9 mouse cellular contexts compared by ENCODE assay signal in genomic region chr5:116591346-116592048, GRCm38 (mm10). TPM values are rescaled to one million over a fixed set of nuclear protein-coding genes. Genes with fewer than 3 reads are reported as not detected.
A peak's percentile ranks its signal among the peaks of the same experiment; 100 is the strongest.
DNase-seq lines count a peak whose midpoint lies in the region; ATAC-seq and TF ChIP-seq lines count a peak whose summit lies in the region.
"Had no signal": no experiment of that assay in that cellular context is flagged by ENCODE, and none has a peak within 500 bp of the region (broad histone marks: within the 10 kb centered on the region; RNA-seq: fewer than 3 reads in every experiment).

Gene Srrm4, minus strand, starts transcription at chr5:116591817.

- H3K27me3 ChIP-seq in kidney, embryonic 14.5 days (ENCODE audit: control insufficient read depth, insufficient read depth, low read length) = peaks cover 49% of the 10 kb centered on the region
- peaks cover 51% of the 10 kb centered on the region for H3K27me3 ChIP-seq in limb, embryonic 10.5 days (ENCODE audit: low read depth, poor library complexity, severe bottlenecking)
- H3K27me3 ChIP-seq in midbrain, embryonic 16.5 days (ENCODE audit: control insufficient read depth, insufficient read depth, low read depth, low read length) = no peaks in the 10 kb centered on the region

- no peak for TF ChIP-seq CTCF in gastrocnemius, adult 2 months (IDR thresholded peaks at IDR 0.05)
- no peak for TF ChIP-seq CTCF in cortical plate, adult 2 months (IDR thresholded peaks at IDR 0.05; ENCODE audit: extremely low read depth, insufficient read depth, low read length)

- peak within 1 kb of the TSS; percentile 39 for H3K4me2 ChIP-seq in kidney, embryonic 14.5 days (replicated peaks; ENCODE audit: low read depth, low read length)
- peak within 1 kb of the TSS; percentile 88 for H3K4me2 ChIP-seq in midbrain, embryonic 16.5 days (ENCODE audit: low read length)

- H3K36me3 ChIP-seq in kidney, embryonic 14.5 days (ENCODE audit: control insufficient read depth, insufficient read depth, low read length) = no peaks in the 10 kb centered on the region
- no peaks in the 10 kb centered on the region for H3K36me3 ChIP-seq in limb, embryonic 10.5 days
- H3K36me3 ChIP-seq in midbrain, embryonic 16.5 days (ENCODE audit: control insufficient read depth, insufficient read depth, low read length) = no peaks in the 10 kb centered on the region

- H3K27ac ChIP-seq in gastrocnemius, adult 2 months = no peak within 1 kb of the TSS
- H3K27ac ChIP-seq in cortical plate, adult 2 months (ENCODE audit: insufficient read depth, low read length) = peak within 1 kb of the TSS; percentile 65
- H3K27ac ChIP-seq in kidney, embryonic 14.5 days (ENCODE audit: low read depth, low read length) = no peak within 1 kb of the TSS
- no peak within 1 kb of the TSS for H3K27ac ChIP-seq in limb, embryonic 10.5 days
- peak within 1 kb of the TSS; percentile 88 for H3K27ac ChIP-seq in midbrain, embryonic 16.5 days (ENCODE audit: low read length)

- no peak within 1 kb of the TSS for H3K4me3 ChIP-seq in gastrocnemius, adult 2 months
- peak within 1 kb of the TSS; percentile 79 for H3K4me3 ChIP-seq in cortical plate, adult 2 months (ENCODE audit: insufficient read depth, low read length)
- peak within 1 kb of the TSS; percentile 25 for H3K4me3 ChIP-seq in kidney, embryonic 14.5 days (ENCODE audit: low read length)
- peak within 1 kb of the TSS; percentile 33 for H3K4me3 ChIP-seq in limb, embryonic 10.5 days
- peak within 1 kb of the TSS; percentile 58 for H3K4me3 ChIP-seq in midbrain, embryonic 16.5 days (ENCODE audit: low read depth, low read length)

- WGBS in kidney, embryonic 14.5 days = 1% methylated on average over 48 of the region's 53 CpGs
- WGBS in limb, embryonic 10.5 days = 0% methylated on average over 51 of the region's 53 CpGs
- under 1% methylated on average over 50 of the region's 53 CpGs for WGBS in midbrain, embryonic 16.5 days

- peak; percentile 34 for DNase-seq in gastrocnemius, adult 2 months
- DNase-seq in gastrocnemius, postnatal 25 days = no peak
- peak; percentile 13 for DNase-seq in heart, adult 8-10 months (ENCODE audit: low spot score)
- DNase-seq in limb, embryonic 10.5 days (ENCODE audit: low spot score) = peak; percentile 93
- peak; percentile 94 for DNase-seq in telencephalon, adult 2 months (ENCODE audit: low read depth, low spot score)

- peak; percentile 81 for ATAC-seq in kidney, embryonic 14.5 days (ENCODE audit: low FRiP score, low TSS enrichment)
- ATAC-seq in midbrain, embryonic 16.5 days = peak; percentile 92

- peak; percentile 93; the same call in 1 of the 2 replicates for TF ChIP-seq POLR2A in cortical plate, adult 2 months (IDR thresholded peaks at IDR 0.05; ENCODE audit: extremely low read depth, insufficient read depth, low read length)

- peaks cover 3% of the 10 kb centered on the region for H3K4me1 ChIP-seq in cortical plate, adult 2 months (ENCODE audit: control insufficient read depth, insufficient read depth, low read length)
- H3K4me1 ChIP-seq in kidney, embryonic 14.5 days (ENCODE audit: control insufficient read depth, insufficient read depth, low read length) = 0 out of 2 replicates have a peak, but pooled peaks cover 5% of the 10 kb centered on the region
- peaks cover 13% of the 10 kb centered on the region for H3K4me1 ChIP-seq in limb, embryonic 10.5 days
- peaks cover 32% of the 10 kb centered on the region for H3K4me1 ChIP-seq in midbrain, embryonic 16.5 days (ENCODE audit: control insufficient read depth, insufficient read depth, low read length)

- H3K9me3 ChIP-seq in kidney, embryonic 14.5 days (ENCODE audit: control insufficient read depth, low read length) = no peaks in the 10 kb centered on the region; the same call in 1 of the 2 replicates
- no peaks in the 10 kb centered on the region for H3K9me3 ChIP-seq in limb, embryonic 10.5 days (replicated peaks)
- H3K9me3 ChIP-seq in midbrain, embryonic 16.5 days (replicated peaks; ENCODE audit: control insufficient read depth, low read length, poor library complexity, severe bottlenecking) = no peaks in the 10 kb centered on the region

- no peak within 1 kb of the TSS for H3K9ac ChIP-seq in kidney, embryonic 14.5 days (ENCODE audit: low read depth, low read length)
- H3K9ac ChIP-seq in midbrain, embryonic 16.5 days (ENCODE audit: low read depth, low read length) = peak within 1 kb of the TSS; percentile 73

- intact Hi-C loops in gastrocnemius, adult 2 months (cut with DNase I) = no loop called here

RNA-seq across cellular contexts. Expression of gene Srrm4, which starts in this region (rescaled TPM):
- under 1 TPM; 0.15 to 0.47 TPM for total RNA-seq in gastrocnemius, adult 2 months (2021)
- under 1 TPM; 0.20 to 0.24 TPM for total RNA-seq in gastrocnemius, postnatal 25 days (2021)
- 18.4 and 19.7 TPM in 2 replicates for polyA plus RNA-seq in cortical plate, adult 2 months (2012; rRNA removed)
- total RNA-seq in heart, adult 8-10 months (2022) = 10 to 100 TPM in 3 of 4 experiments, 1 to 10 TPM in 1; 8.5 to 17.1 (median 13.6) TPM
- polyA plus RNA-seq in kidney, embryonic 14.5 days (2014; fragmentation: Nextera tagmentation; extraction: Ambion mirVana) = 0.10 and 0.32 TPM in 2 replicates
- 0.04 TPM in 1 of 2 replicates, not detected in the other for polyA plus RNA-seq in limb, embryonic 10.5 days (2016; fragmentation: Nextera tagmentation; extraction: Ambion mirVana)
- 16.6 and 19.8 TPM in 2 replicates for polyA plus RNA-seq in midbrain, embryonic 16.5 days (2015; fragmentation: Nextera tagmentation; extraction: Ambion mirVana)
- total RNA-seq: hematopoietic stem cell, adult 5-6 weeks had no signal

Comparison
In these comparisons a context has a peak if more than half of its experiments do, and no peak if none do; other contexts are left out.
1. RNA of gene Srrm4 (total RNA-seq): 8.5 to 17.1 TPM in heart, adult 8-10 months; 0.15 to 0.47 TPM in gastrocnemius, adult 2 months and 0.20 to 0.24 TPM in gastrocnemius, postnatal 25 days; every median in the first group is over 4 times any median in the second.
2. RNA of gene Srrm4 (polyA plus RNA-seq): 18.4 to 19.7 TPM in cortical plate, adult 2 months and 16.6 to 19.8 TPM in midbrain, embryonic 16.5 days; 0.10 to 0.32 TPM in kidney, embryonic 14.5 days and 0.04 TPM in limb, embryonic 10.5 days; every median in the first group is over 10 times any median in the second.
3. Peak in DNase-seq in gastrocnemius, adult 2 months; RNA of the gene not detected or under 1 TPM.
4. Peak in ATAC-seq, H3K4me3 ChIP-seq and H3K4me2 ChIP-seq in kidney, embryonic 14.5 days; RNA of the gene not detected or under 1 TPM.
5. Peak in DNase-seq and H3K4me3 ChIP-seq in limb, embryonic 10.5 days; RNA of the gene not detected or under 1 TPM.
6. H3K27ac ChIP-seq: peak in cortical plate, adult 2 months (single experiment) and midbrain, embryonic 16.5 days (single experiment); none in gastrocnemius, adult 2 months (single experiment), kidney, embryonic 14.5 days (single experiment) and limb, embryonic 10.5 days (single experiment).